Mouse (Mus musculus): ENCODE measurements around the gene Zfp646. TPM values are rescaled to one million over a fixed set of nuclear protein-coding genes. Genes with fewer than 3 reads are reported as not detected.

Gene Zfp646
- polyA plus RNA-seq, 1 experiment = 15.2 TPM

DNA sequence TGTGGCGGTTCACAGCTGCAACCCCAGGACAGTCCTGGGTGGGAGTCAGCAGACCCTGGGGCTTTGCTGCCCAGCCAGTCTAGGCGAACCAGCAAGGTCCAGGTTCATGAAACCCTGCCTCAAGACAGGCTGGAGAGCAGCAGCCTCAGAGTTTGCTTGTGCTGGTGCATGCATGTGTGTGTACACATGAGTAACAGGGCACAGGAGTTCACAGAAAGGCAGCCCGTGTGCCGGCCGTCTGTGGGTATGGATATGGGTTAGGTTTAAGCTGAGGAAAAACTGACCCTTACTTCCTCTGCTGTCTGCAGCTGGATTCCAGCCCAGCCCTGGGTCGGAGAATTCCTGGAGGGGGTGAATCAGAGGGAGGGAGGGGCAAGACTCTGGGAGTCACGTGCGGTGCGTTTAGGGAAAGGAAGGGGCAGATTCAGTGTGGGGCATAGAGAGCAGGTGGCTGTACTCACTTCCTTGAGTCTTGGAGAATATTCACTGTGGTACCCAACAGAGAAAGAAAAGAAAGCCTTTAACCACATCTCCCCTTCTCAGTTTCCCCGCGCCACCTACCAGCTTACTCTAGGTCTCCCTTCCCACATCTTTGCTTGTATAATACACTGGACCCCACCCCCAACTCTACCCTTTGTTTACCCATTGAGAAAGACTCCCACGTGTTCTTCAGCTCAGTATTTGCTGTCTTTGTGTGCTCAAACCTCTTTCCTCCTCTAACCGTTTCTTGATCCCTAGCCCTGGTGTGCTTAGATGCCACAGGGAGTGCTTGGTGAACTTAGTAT lies 55.5 kb downstream of the Zfp646 start:
- TF ChIP-seq FOSL1 (IDR thresholded peaks at IDR 0.05; ENCODE audit: insufficient read depth, low read length, poor library complexity, severe bottlenecking) (no peak), USF1 (IDR thresholded peaks at IDR 0.05; ENCODE audit: low read depth) (peak; percentile 96), MYOG (IDR thresholded peaks at IDR 0.05; ENCODE audit: control insufficient read depth, extremely low read depth, insufficient read length) (no peak), CTCF (IDR thresholded peaks at IDR 0.05; ENCODE audit: control insufficient read depth, insufficient read depth, insufficient read length) (no peak), CEBPB (IDR thresholded peaks at IDR 0.05; ENCODE audit: low read depth) (no peak), MAX (IDR thresholded peaks at IDR 0.05) (peak; percentile 37), MYOD1 (IDR thresholded peaks at IDR 0.05; ENCODE audit: control insufficient read depth, insufficient read length, low read depth) (no peak)
- no peaks in the 10 kb centered on the region for H3K27me3 ChIP-seq (ENCODE audit: control insufficient read depth, insufficient read depth, insufficient read length)
- H3K79me3 ChIP-seq (ENCODE audit: low read depth) = no peaks in the 10 kb centered on the region
- H3K79me2 ChIP-seq (ENCODE audit: control insufficient read depth, insufficient read depth) = no peaks in the 10 kb centered on the region
- no peaks in the 10 kb centered on the region for H3K36me3 ChIP-seq (ENCODE audit: control insufficient read depth, insufficient read depth)
- no peak overlapping the region for H3K4me3 ChIP-seq (ENCODE audit: insufficient read depth, poor library complexity, severe bottlenecking)
- no peak overlapping the region for H3ac ChIP-seq (ENCODE audit: control insufficient read depth, insufficient read length, low read depth)

DNA sequence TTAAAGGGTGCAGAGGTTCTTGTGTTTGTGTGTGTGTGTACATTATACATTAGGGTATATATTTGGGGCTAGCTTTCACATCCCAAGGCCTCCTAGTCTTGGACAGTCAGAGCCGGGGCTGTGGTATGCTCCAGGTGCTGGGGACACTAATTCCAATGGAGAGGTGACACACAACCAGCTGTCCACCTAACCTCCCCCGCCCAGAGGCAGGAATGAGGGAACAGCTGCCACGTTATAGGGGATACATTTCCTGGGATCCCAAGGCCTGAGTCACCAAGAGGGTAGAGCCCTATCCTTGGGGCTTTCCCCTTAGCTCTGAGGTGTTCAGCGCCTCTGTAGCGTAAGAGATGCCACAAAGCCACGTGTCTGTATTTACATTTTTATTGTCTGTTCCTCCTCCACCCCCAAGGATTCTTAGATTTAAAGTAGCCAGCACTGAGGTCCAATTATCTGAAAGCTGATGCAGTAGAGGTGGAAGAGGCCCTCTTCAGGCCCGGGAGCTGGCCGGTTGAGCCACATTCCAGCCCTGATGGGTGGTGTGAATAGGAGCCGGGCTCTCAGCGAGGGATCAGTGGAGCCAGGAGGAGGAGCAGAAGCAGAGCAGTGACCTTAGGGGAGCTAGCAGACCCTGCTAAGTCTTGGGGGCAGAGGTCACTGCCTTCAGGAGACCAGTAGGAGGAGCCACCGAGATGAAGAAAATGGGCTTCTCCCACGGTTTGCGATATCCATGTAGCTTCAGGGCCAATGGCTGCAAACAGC lies 56.4 kb downstream of the Zfp646 start:
- Histone ChIP-seq H3K79me3 (ENCODE audit: low read depth) (no peaks in the 10 kb centered on the region), H3K36me3 (ENCODE audit: control insufficient read depth, insufficient read depth) (no peaks in the 10 kb centered on the region), H3K79me2 (ENCODE audit: control insufficient read depth, insufficient read depth) (no peaks in the 10 kb centered on the region), H3K27me3 (ENCODE audit: control insufficient read depth, insufficient read depth, insufficient read length) (no peaks in the 10 kb centered on the region), H3K4me3 (ENCODE audit: insufficient read depth, poor library complexity, severe bottlenecking) (no peak overlapping the region), H3ac (ENCODE audit: control insufficient read depth, insufficient read length, low read depth) (no peak overlapping the region)
- peak; percentile 90 for TF ChIP-seq MYOD1 (IDR thresholded peaks at IDR 0.05; ENCODE audit: control insufficient read depth, insufficient read length, low read depth)
- peak; percentile 84 for TF ChIP-seq MAX (IDR thresholded peaks at IDR 0.05)
- peak; percentile 56 for TF ChIP-seq USF1 (IDR thresholded peaks at IDR 0.05; ENCODE audit: low read depth)
- TF ChIP-seq FOSL1 (IDR thresholded peaks at IDR 0.05; ENCODE audit: insufficient read depth, low read length, poor library complexity, severe bottlenecking) = no peak

DNA sequence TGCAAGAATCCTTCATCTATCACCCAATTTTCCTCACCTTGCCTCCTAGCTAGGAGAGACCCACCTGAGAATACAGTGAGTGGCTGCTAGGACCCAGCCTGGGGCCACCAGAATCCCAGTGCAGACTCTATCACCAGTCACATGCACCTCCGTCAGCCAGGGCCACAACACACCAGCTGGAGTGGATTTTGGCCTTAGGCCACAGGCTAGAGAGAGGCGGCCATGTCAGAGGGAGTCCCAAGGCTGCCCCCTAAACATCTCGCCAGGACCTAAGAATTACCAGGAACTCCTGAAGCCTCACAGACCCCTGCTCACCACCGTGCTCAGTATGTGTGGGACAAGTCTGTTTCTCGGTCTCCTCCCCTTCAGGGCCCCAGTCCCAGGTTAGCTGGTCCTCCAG lies 58.1 kb downstream of the Zfp646 start:
- H3K4me3 ChIP-seq (ENCODE audit: insufficient read depth, poor library complexity, severe bottlenecking) = no peak overlapping the region
- no peaks in the 10 kb centered on the region for H3K79me3 ChIP-seq (ENCODE audit: low read depth)
- TF ChIP-seq CTCF (IDR thresholded peaks at IDR 0.05; ENCODE audit: control insufficient read depth, insufficient read depth, insufficient read length) (no peak), MYOG (IDR thresholded peaks at IDR 0.05; ENCODE audit: control insufficient read depth, extremely low read depth, insufficient read length) (no peak), MYOD1 (IDR thresholded peaks at IDR 0.05; ENCODE audit: control insufficient read depth, insufficient read length, low read depth) (no peak), FOSL1 (IDR thresholded peaks at IDR 0.05; ENCODE audit: insufficient read depth, low read length, poor library complexity, severe bottlenecking) (no peak), USF1 (IDR thresholded peaks at IDR 0.05; ENCODE audit: low read depth) (no peak), MAX (IDR thresholded peaks at IDR 0.05) (no peak), CEBPB (IDR thresholded peaks at IDR 0.05; ENCODE audit: low read depth) (no peak)
- no peaks in the 10 kb centered on the region for H3K27me3 ChIP-seq (ENCODE audit: control insufficient read depth, insufficient read depth, insufficient read length)
- no peaks in the 10 kb centered on the region for H3K79me2 ChIP-seq (ENCODE audit: control insufficient read depth, insufficient read depth)
- H3K36me3 ChIP-seq (ENCODE audit: control insufficient read depth, insufficient read depth) = no peaks in the 10 kb centered on the region
- no peak overlapping the region for H3ac ChIP-seq (ENCODE audit: control insufficient read depth, insufficient read length, low read depth)

DNA sequence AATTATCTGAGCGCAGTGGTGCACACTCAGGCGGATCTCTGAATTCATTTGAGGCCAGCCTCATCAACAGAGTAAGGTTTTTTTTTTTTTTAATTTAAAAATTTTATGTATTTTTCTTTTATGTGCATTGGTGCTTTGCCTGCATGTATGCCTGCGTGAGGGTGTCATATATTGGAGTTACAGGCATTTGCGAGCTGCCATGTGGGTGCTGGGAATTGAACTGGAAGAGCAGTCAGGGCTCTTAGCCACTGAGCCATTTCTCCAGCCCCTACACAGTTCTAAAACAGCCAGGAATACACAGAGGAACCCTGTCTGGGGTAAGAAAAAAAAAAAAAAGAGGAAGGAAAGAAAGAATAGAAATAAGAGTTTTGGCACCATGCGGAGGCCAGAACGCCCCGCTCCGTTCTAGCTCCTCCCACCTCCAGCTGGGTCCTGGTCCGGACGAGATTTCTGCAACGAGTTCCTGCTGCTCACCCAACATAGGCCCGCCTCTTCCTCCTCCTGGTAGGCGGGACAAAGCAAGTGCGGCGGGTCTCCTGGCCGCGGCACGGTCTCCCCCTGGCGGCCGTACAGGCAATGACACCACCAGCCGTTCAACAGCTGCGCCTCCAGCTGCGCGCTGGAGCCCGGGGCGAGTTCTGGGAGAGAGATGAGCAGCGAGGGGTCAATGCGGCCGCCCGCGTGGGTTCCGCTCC lies 59.2 kb downstream of the Zfp646 start:
- Histone ChIP-seq H3K27me3 (ENCODE audit: control insufficient read depth, insufficient read depth, insufficient read length) (no peaks in the 10 kb centered on the region), H3K36me3 (ENCODE audit: control insufficient read depth, insufficient read depth) (no peaks in the 10 kb centered on the region), H3K79me2 (ENCODE audit: control insufficient read depth, insufficient read depth) (no peaks in the 10 kb centered on the region), H3K4me3 (ENCODE audit: insufficient read depth, poor library complexity, severe bottlenecking) (peak overlapping the region; percentile 34), H3ac (ENCODE audit: control insufficient read depth, insufficient read length, low read depth) (peak overlapping the region; percentile 87), H3K79me3 (ENCODE audit: low read depth) (no peaks in the 10 kb centered on the region)
- TF ChIP-seq FOSL1 (IDR thresholded peaks at IDR 0.05; ENCODE audit: insufficient read depth, low read length, poor library complexity, severe bottlenecking) = no peak
- TF ChIP-seq USF1 (IDR thresholded peaks at IDR 0.05; ENCODE audit: low read depth) = no peak
- peak; percentile 61 for TF ChIP-seq MYOD1 (IDR thresholded peaks at IDR 0.05; ENCODE audit: control insufficient read depth, insufficient read length, low read depth)
- peak; percentile 97 for TF ChIP-seq CTCF (IDR thresholded peaks at IDR 0.05; ENCODE audit: control insufficient read depth, insufficient read depth, insufficient read length)

Other genes with a start within 250 kb of the Zfp646 start
- 132 TPM for gene Bcl7c, start 167.3 kb upstream of the Zfp646 start, polyA plus RNA-seq (2012; fragmentation: generic; extraction: Trizol)
- 9.2 TPM for gene Ctf1, start 163.5 kb upstream of the Zfp646 start, polyA plus RNA-seq (2012; fragmentation: generic; extraction: Trizol)
- gene Ctf2, start 144.1 kb upstream of the Zfp646 start, polyA plus RNA-seq (2012; fragmentation: generic; extraction: Trizol) = 0.13 TPM
- 26.9 TPM for gene Fbxl19, start 131.7 kb upstream of the Zfp646 start, polyA plus RNA-seq (2012; fragmentation: generic; extraction: Trizol)
- gene Orai3, start 106.4 kb upstream of the Zfp646 start, polyA plus RNA-seq (2012; fragmentation: generic; extraction: Trizol) = 15.0 TPM
- gene Setd1a, start 99.6 kb upstream of the Zfp646 start, polyA plus RNA-seq (2012; fragmentation: generic; extraction: Trizol) = 20.9 TPM
- gene Gm49388, start 90.6 kb upstream of the Zfp646 start, polyA plus RNA-seq (2012; fragmentation: generic; extraction: Trizol) = 1.4 TPM
- 8.3 TPM for gene Hsd3b7, start 75.6 kb upstream of the Zfp646 start, polyA plus RNA-seq (2012; fragmentation: generic; extraction: Trizol)
- gene Stx4a, start 51.9 kb upstream of the Zfp646 start, polyA plus RNA-seq (2012; fragmentation: generic; extraction: Trizol) = 50.8 TPM
- 0.01 TPM for gene Stx1b, start 51.7 kb upstream of the Zfp646 start, polyA plus RNA-seq (2012; fragmentation: generic; extraction: Trizol)
- gene Zfp668, start 607 bp downstream of the Zfp646 start, polyA plus RNA-seq (2012; fragmentation: generic; extraction: Trizol) = 12.1 TPM
- gene Prss53, start 14.7 kb downstream of the Zfp646 start, polyA plus RNA-seq (2012; fragmentation: generic; extraction: Trizol) = 0.50 TPM
- not detected for gene Gm21974, start 19.2 kb downstream of the Zfp646 start, polyA plus RNA-seq (2012; fragmentation: generic; extraction: Trizol)
- gene Vkorc1, start 19.4 kb downstream of the Zfp646 start, polyA plus RNA-seq (2012; fragmentation: generic; extraction: Trizol) = 82.3 TPM
- 52.4 TPM for gene Bckdk, start 27.9 kb downstream of the Zfp646 start, polyA plus RNA-seq (2012; fragmentation: generic; extraction: Trizol)
- 18.7 TPM for gene Kat8, start 36.3 kb downstream of the Zfp646 start, polyA plus RNA-seq (2012; fragmentation: generic; extraction: Trizol)
- not detected for gene Prss8, start 53.9 kb downstream of the Zfp646 start, polyA plus RNA-seq (2012; fragmentation: generic; extraction: Trizol)
- 4.7 TPM for gene Prss36, start 70.5 kb downstream of the Zfp646 start, polyA plus RNA-seq (2012; fragmentation: generic; extraction: Trizol)
- gene Fus, start 91.2 kb downstream of the Zfp646 start, polyA plus RNA-seq (2012; fragmentation: generic; extraction: Trizol) = 468 TPM
- gene Pycard, start 117.6 kb downstream of the Zfp646 start, polyA plus RNA-seq (2012; fragmentation: generic; extraction: Trizol) = 0.16 TPM
- 0.83 TPM for gene Trim72, start 127.7 kb downstream of the Zfp646 start, polyA plus RNA-seq (2012; fragmentation: generic; extraction: Trizol)
- gene Itgam, start 186.4 kb downstream of the Zfp646 start, polyA plus RNA-seq (2012; fragmentation: generic; extraction: Trizol) = not detected
- not detected for gene Gm49368, start 186.5 kb downstream of the Zfp646 start, polyA plus RNA-seq (2012; fragmentation: generic; extraction: Trizol)